Mouse (Mus musculus) hindbrain, embryonic 16.5 days (tissue): ENCODE data around the gene Ints14. TPM values are rescaled to one million over a fixed set of nuclear protein-coding genes. Genes with fewer than 3 reads are reported as not detected.

Experiments used
- ATAC-seq: fragments of 200-750 bp; cut with Nextera tagmentation; 2 replicates; pipeline ENCODE4 v1.8.0; 2017; ENCODE audit warnings: moderate TSS enrichment, moderate library complexity
- H3K27ac ChIP-seq: fragments of 300-500 bp; sonication (generic); 2 replicates; pipeline ENCODE4 v1.5.1; 2014; ENCODE audit warnings: low read depth, mild to moderate bottlenecking, control low read depth, low read length, moderate library complexity
- H3K27me3 ChIP-seq: fragments of 300-500 bp; sonication (generic); replicated peaks from 2 replicates; pipeline ENCODE4 v1.6.1; 2014; ENCODE audit warnings: low read length; ENCODE audit not compliant: control insufficient read depth, insufficient read depth
- H3K36me3 ChIP-seq: fragments of 300-500 bp; sonication (generic); 2 replicates; pipeline ENCODE4 v1.6.1; 2014; ENCODE audit warnings: mild to moderate bottlenecking, low read length, moderate library complexity, mixed read lengths; ENCODE audit not compliant: control insufficient read depth, insufficient read depth
- H3K4me1 ChIP-seq: fragments of 300-500 bp; sonication (generic); 2 replicates; pipeline ENCODE4 v1.6.1; 2014; ENCODE audit warnings: low read depth, low read length; ENCODE audit not compliant: control insufficient read depth, insufficient read depth
- H3K4me2 ChIP-seq: fragments of 300-500 bp; sonication (generic); 2 replicates; pipeline ENCODE4 v1.6.1; 2014; ENCODE audit warnings: mild to moderate bottlenecking, low read length, control low read depth, moderate library complexity
- H3K4me3 ChIP-seq: fragments of 300-500 bp; sonication (generic); 2 replicates; pipeline ENCODE4 v1.5.1; 2014; ENCODE audit warnings: mild to moderate bottlenecking, low read length, control low read depth, moderate library complexity
- H3K9ac ChIP-seq: fragments of 300-500 bp; sonication (generic); 2 replicates; pipeline ENCODE4 v1.6.1; 2014; ENCODE audit warnings: low read depth, mild to moderate bottlenecking, control low read depth, low read length, moderate library complexity
- H3K9me3 ChIP-seq: fragments of 300-500 bp; sonication (generic); 2 replicates; pipeline ENCODE4 v1.6.1; 2014; ENCODE audit warnings: mild to moderate bottlenecking, low read length, moderate library complexity; ENCODE audit not compliant: control insufficient read depth
- WGBS: fragments of 180-500 bp; shearing (Covaris S2); extraction: QIAGEN DNeasy Blood & Tissue Kit; methylation state at CpG from one replicate; pipeline ENCODE4 v1.1.7; 2014; 5-methylcytosine and 5-hydroxymethylcytosine counted together
- polyA plus RNA-seq: library from polyadenylated mRNA; unstranded; fragments of >200 nt; fragmentation: Nextera tagmentation; extraction: Ambion mirVana; gene quantifications from 2 replicates; pipeline ENCODE4 v1.2.1, GENCODE M21; 2015

Gene Ints14
- polyA plus RNA-seq, 1 experiment from 2014 or later: 32.1 TPM

GRCm38 (mm10) chr9:64931751-64932610, 28.7 kb upstream of the Ints14 start:
- Histone ChIP-seq H3K36me3 (no peaks in the 10 kb centered on the region), H3K27ac (no peak overlapping the region), H3K4me3 (no peak overlapping the region), H3K4me2 (no peak overlapping the region), H3K9ac (no peak overlapping the region), H3K9me3 (no peaks in the 10 kb centered on the region), H3K27me3 (no peaks in the 10 kb centered on the region), H3K4me1 (no peaks in the 10 kb centered on the region)
- WGBS: 79% methylated on average over 7 of the region's 7 CpGs
- no peak for ATAC-seq

- Histone ChIP-seq H3K4me2 (no peak overlapping the region), H3K4me3 (no peak overlapping the region), H3K9me3 (no peaks in the 10 kb centered on the region), H3K36me3 (no peaks in the 10 kb centered on the region), H3K27ac (no peak overlapping the region), H3K27me3 (no peaks in the 10 kb centered on the region), H3K4me1 (no peaks in the 10 kb centered on the region), H3K9ac (no peak overlapping the region)
- no peak for ATAC-seq
- WGBS: 60% methylated on average over 15 of the region's 15 CpGs
Measured at GRCm38 (mm10) chr9:64934015-64934754, 26.5 kb upstream of the Ints14 start.

GRCm38 (mm10) chr9:64936508-64936907, 24.2 kb upstream of the Ints14 start:
- Histone ChIP-seq H3K27me3 (no peaks in the 10 kb centered on the region), H3K27ac (no peak overlapping the region), H3K9me3 (no peaks in the 10 kb centered on the region), H3K4me3 (no peak overlapping the region), H3K4me1 (no peaks in the 10 kb centered on the region), H3K9ac (no peak overlapping the region), H3K36me3 (no peaks in the 10 kb centered on the region), H3K4me2 (no peak overlapping the region)
- no peak for ATAC-seq
- WGBS: 10% methylated on average over 6 of the region's 6 CpGs

GRCm38 (mm10) chr9:64937491-64937890, 23.2 kb upstream of the Ints14 start:
- no peak overlapping the region for H3K4me2 ChIP-seq
- H3K9ac ChIP-seq: no peak overlapping the region
- H3K4me1 ChIP-seq: no peaks in the 10 kb centered on the region
- no peak overlapping the region for H3K27ac ChIP-seq
- WGBS: 66% methylated on average over 5 of the region's 5 CpGs
- ATAC-seq: no peak
- H3K9me3 ChIP-seq: no peaks in the 10 kb centered on the region
- H3K36me3 ChIP-seq: no peaks in the 10 kb centered on the region
- no peaks in the 10 kb centered on the region for H3K27me3 ChIP-seq
- H3K4me3 ChIP-seq: no peak overlapping the region

- H3K4me3 ChIP-seq: no peak overlapping the region
- ATAC-seq: no peak
- H3K4me2 ChIP-seq: no peak overlapping the region
- H3K9ac ChIP-seq: no peak overlapping the region; the same call in 1 of the 2 replicates
- H3K4me1 ChIP-seq: no peaks in the 10 kb centered on the region
- H3K9me3 ChIP-seq: no peaks in the 10 kb centered on the region
- WGBS: 89% methylated on average over 5 of the region's 5 CpGs
- no peaks in the 10 kb centered on the region for H3K36me3 ChIP-seq
- no peaks in the 10 kb centered on the region; the same call in 1 of the 2 replicates for H3K27me3 ChIP-seq
- H3K27ac ChIP-seq: no peak overlapping the region
Measured at GRCm38 (mm10) chr9:64938535-64938934, 22.2 kb upstream of the Ints14 start.

- 62% methylated on average over 4 of the region's 4 CpGs for WGBS
- no peak for ATAC-seq
- H3K36me3 ChIP-seq: no peaks in the 10 kb centered on the region
- H3K9me3 ChIP-seq: no peaks in the 10 kb centered on the region
- no peak overlapping the region for H3K4me2 ChIP-seq
- H3K27ac ChIP-seq: no peak overlapping the region
- H3K4me1 ChIP-seq: no peaks in the 10 kb centered on the region
- H3K27me3 ChIP-seq: no peaks in the 10 kb centered on the region; the same call in 1 of the 2 replicates
- no peak overlapping the region for H3K4me3 ChIP-seq
- no peak overlapping the region for H3K9ac ChIP-seq
Measured at GRCm38 (mm10) chr9:64939281-64939680, 21.4 kb upstream of the Ints14 start.

GRCm38 (mm10) chr9:64939790-64940189, 20.9 kb upstream of the Ints14 start:
- no peak for ATAC-seq
- Histone ChIP-seq H3K36me3 (no peaks in the 10 kb centered on the region), H3K9ac (no peak overlapping the region), H3K4me2 (no peak overlapping the region), H3K27ac (no peak overlapping the region), H3K9me3 (no peaks in the 10 kb centered on the region), H3K4me1 (no peaks in the 10 kb centered on the region), H3K4me3 (no peak overlapping the region), H3K27me3 (no peaks in the 10 kb centered on the region; the same call in 1 of the 2 replicates)
- WGBS: 80% methylated on average over 2 of the region's 2 CpGs

GRCm38 (mm10) chr9:64940731-64941346, 19.9 kb upstream of the Ints14 start:
- no peak overlapping the region for H3K4me3 ChIP-seq
- no peaks in the 10 kb centered on the region for H3K9me3 ChIP-seq
- no peak overlapping the region for H3K27ac ChIP-seq
- H3K4me1 ChIP-seq: no peaks in the 10 kb centered on the region
- no peak overlapping the region for H3K9ac ChIP-seq
- H3K4me2 ChIP-seq: no peak overlapping the region
- no peaks in the 10 kb centered on the region for H3K36me3 ChIP-seq
- H3K27me3 ChIP-seq: no peaks in the 10 kb centered on the region; the same call in 1 of the 2 replicates
- no peak for ATAC-seq
- 85% methylated on average over 11 of the region's 11 CpGs for WGBS

GRCm38 (mm10) chr9:64941650-64942049, 19.1 kb upstream of the Ints14 start:
- no peak overlapping the region for H3K4me2 ChIP-seq
- H3K9ac ChIP-seq: no peak overlapping the region
- H3K36me3 ChIP-seq: no peaks in the 10 kb centered on the region
- ATAC-seq: no peak
- H3K4me1 ChIP-seq: no peaks in the 10 kb centered on the region
- H3K9me3 ChIP-seq: no peaks in the 10 kb centered on the region
- H3K27ac ChIP-seq: no peak overlapping the region
- H3K27me3 ChIP-seq: no peaks in the 10 kb centered on the region; the same call in 1 of the 2 replicates
- 89% methylated on average over 4 of the region's 4 CpGs for WGBS
- H3K4me3 ChIP-seq: no peak overlapping the region
